Mouse (Mus musculus): ENCODE results near the gene Tctex1d4. TPM values are rescaled to one million over a fixed set of nuclear protein-coding genes. Genes with fewer than 3 reads are reported as not detected.

Gene Tctex1d4
- polyA plus RNA-seq, 1 experiment from 2014 or later: not detected

Small RNAs within 50 kb of the gene (microRNA-seq; reads per million reads assigned to microRNA genes)
- not detected for gene Gm22398

Other genes with a start within 250 kb of the Tctex1d4 start
- 5.7 and 7.4 TPM in 2 replicates for gene Zswim5, start 249.4 kb upstream of the Tctex1d4 start, polyA plus RNA-seq (2016; fragmentation: Nextera tagmentation; extraction: Ambion mirVana)
- gene Urod, start 132.4 kb upstream of the Tctex1d4 start, polyA plus RNA-seq (2016; fragmentation: Nextera tagmentation; extraction: Ambion mirVana): 97.8 and 101 TPM in 2 replicates
- 9.7 and 11.9 TPM in 2 replicates for gene Hectd3, start 131.5 kb upstream of the Tctex1d4 start, polyA plus RNA-seq (2016; fragmentation: Nextera tagmentation; extraction: Ambion mirVana)
- 48.4 and 56.4 TPM in 2 replicates for gene Eif2b3, start 107.4 kb upstream of the Tctex1d4 start, polyA plus RNA-seq (2016; fragmentation: Nextera tagmentation; extraction: Ambion mirVana)
- 12.8 and 15.7 TPM in 2 replicates for gene Ptch2, start 30.7 kb upstream of the Tctex1d4 start, polyA plus RNA-seq (2016; fragmentation: Nextera tagmentation; extraction: Ambion mirVana)
- gene Btbd19, start 1.1 kb upstream of the Tctex1d4 start, polyA plus RNA-seq (2016; fragmentation: Nextera tagmentation; extraction: Ambion mirVana): 4.4 and 5.4 TPM in 2 replicates
- gene Plk3, start 7.2 kb downstream of the Tctex1d4 start, polyA plus RNA-seq (2016; fragmentation: Nextera tagmentation; extraction: Ambion mirVana): 36.8 and 41.3 TPM in 2 replicates
- 691 and 830 TPM in 2 replicates for gene Rps8, start 29.4 kb downstream of the Tctex1d4 start, polyA plus RNA-seq (2016; fragmentation: Nextera tagmentation; extraction: Ambion mirVana)
- 107 and 113 TPM in 2 replicates for gene Kif2c, start 55.8 kb downstream of the Tctex1d4 start, polyA plus RNA-seq (2016; fragmentation: Nextera tagmentation; extraction: Ambion mirVana)
- gene Tmem53, start 125.2 kb downstream of the Tctex1d4 start, polyA plus RNA-seq (2016; fragmentation: Nextera tagmentation; extraction: Ambion mirVana): 8.2 and 8.7 TPM in 2 replicates
- 0.22 and 0.36 TPM in 2 replicates for gene Armh1, start 125.3 kb downstream of the Tctex1d4 start, polyA plus RNA-seq (2016; fragmentation: Nextera tagmentation; extraction: Ambion mirVana)